Mouse (Mus musculus) MEL (cell line): ENCODE data around the gene Cct8l1. TPM values are rescaled to one million over a fixed set of nuclear protein-coding genes. Genes with fewer than 3 reads are reported as not detected.

Experiments
- DNase-seq: peaks from one replicate; pipeline ENCODE4 v3.0.0; 2011; ENCODE audit warnings: low read depth, low spot score
- H3K27ac ChIP-seq: 2 replicates; pipeline ENCODE4 v1.5.1; 2012; ENCODE audit warnings: low read depth, mild to moderate bottlenecking, control low read depth, low read length, moderate library complexity; ENCODE audit not compliant: control insufficient read depth
- H3K27me3 ChIP-seq, 2 experiments: fragments of 150-350 bp in 1 of 2; sonication (generic) in 1 of 2; 2 replicates each; pipeline ENCODE4 v1.6.1; 2012; ENCODE audit warnings: low read length in 2 of 2, mild to moderate bottlenecking in 2 of 2, improper control_type of control experiment in 1 of 2, moderate library complexity in 1 of 2; ENCODE audit not compliant: insufficient read depth in 2 of 2, control insufficient read depth in 1 of 2
- H3K36me3 ChIP-seq, 2 experiments: 2 replicates each; pipeline ENCODE4 v1.6.1; 2012 to 2014; ENCODE audit warnings: low read length in 2 of 2, improper control_type of control experiment in 1 of 2, inconsistent platforms in 1 of 2, mild to moderate bottlenecking in 1 of 2; ENCODE audit not compliant: insufficient read depth in 2 of 2, control insufficient read depth in 1 of 2
- H3K4me1 ChIP-seq, 2 experiments: fragments of 150-350 bp in 1 of 2; sonication (generic) in 1 of 2; 2 replicates each; pipeline ENCODE4 v1.6.1; 2012; ENCODE audit warnings: low read length in 2 of 2, improper control_type of control experiment in 1 of 2, mild to moderate bottlenecking in 1 of 2; ENCODE audit not compliant: insufficient read depth in 2 of 2, control insufficient read depth in 1 of 2
- H3K4me3 ChIP-seq, 2 experiments: fragments of 150-350 bp in 1 of 2; sonication (generic) in 1 of 2; 2 replicates each; pipeline ENCODE4 v1.5.1; 2012; ENCODE audit warnings: low read depth in 2 of 2, low read length in 2 of 2, mild to moderate bottlenecking in 2 of 2, moderate library complexity in 2 of 2, control low read depth in 1 of 2, improper control_type of control experiment in 1 of 2; ENCODE audit not compliant: control insufficient read depth in 1 of 2, insufficient read depth in 1 of 2
- H3K79me2 ChIP-seq: 2 replicates; pipeline ENCODE4 v1.6.1; 2012; ENCODE audit warnings: mild to moderate bottlenecking, low read length, moderate library complexity; ENCODE audit not compliant: control insufficient read depth, poor library complexity, insufficient read depth
- H3K9ac ChIP-seq: 2 replicates; pipeline ENCODE4 v1.6.1; 2012; ENCODE audit warnings: low read depth, mild to moderate bottlenecking, control low read depth, low read length, moderate library complexity; ENCODE audit not compliant: control insufficient read depth, poor library complexity, severe bottlenecking
- H3K9me3 ChIP-seq: fragments of 150-350 bp; sonication (generic); replicated peaks from 2 replicates; pipeline ENCODE4 v1.6.1; 2012; ENCODE audit warnings: mild to moderate bottlenecking, low read length, improper control_type of control experiment, moderate library complexity; ENCODE audit not compliant: insufficient read depth
- BHLHE40 ChIP-seq: IDR thresholded peaks from 2 replicates; pipeline ENCODE4 v1.6.1; 2012; ENCODE audit warnings: low read depth, mild to moderate bottlenecking, inconsistent platforms, low read length, improper control_type of control experiment, borderline replicate concordance
- CHD1 ChIP-seq: IDR thresholded peaks from 2 replicates; pipeline ENCODE4 v1.6.1; 2012; ENCODE audit warnings: low read depth, mild to moderate bottlenecking, inconsistent platforms, low read length, improper control_type of control experiment
- CTCF ChIP-seq, 3 experiments: IDR thresholded peaks in 2 of 3; conservative IDR thresholded peaks in 1 of 3; 2 replicates each; pipeline ENCODE4 v1.5.1; 2011 to 2012; ENCODE audit warnings: low read length in 3 of 3, low read depth in 2 of 3, mild to moderate bottlenecking in 2 of 3, improper control_type of control experiment in 1 of 3, inconsistent platforms in 1 of 3, mixed read lengths in 1 of 3, moderate library complexity in 1 of 3; ENCODE audit not compliant: control insufficient read depth in 1 of 3, insufficient read depth in 1 of 3, poor library complexity in 1 of 3, severe bottlenecking in 1 of 3
- E2F4 ChIP-seq: IDR thresholded peaks from 2 replicates; pipeline ENCODE4 v1.6.1; 2011; ENCODE audit warnings: low read depth, low read length, improper control_type of control experiment, borderline replicate concordance
- ELF1 ChIP-seq: IDR thresholded peaks from 2 replicates; pipeline ENCODE4 v1.6.1; 2014; ENCODE audit warnings: low read depth, mild to moderate bottlenecking, inconsistent platforms, low read length, improper control_type of control experiment, moderate library complexity
- GATA1 ChIP-seq: IDR thresholded peaks from 2 replicates; pipeline ENCODE4 v1.6.1; 2011; ENCODE audit warnings: low read depth, low read length, improper control_type of control experiment
- JUND ChIP-seq: IDR thresholded peaks from 2 replicates; pipeline ENCODE4 v1.6.1; 2011; ENCODE audit warnings: low read depth, mild to moderate bottlenecking, improper control_type of control experiment, low read length
- KAT2A ChIP-seq: conservative IDR thresholded peaks from 2 replicates; pipeline ENCODE4 v1.6.1; 2012; ENCODE audit warnings: low read depth, low read length, improper control_type of control experiment, inconsistent platforms
- MAFK ChIP-seq: IDR thresholded peaks from 2 replicates; pipeline ENCODE4 v1.6.1; 2011; ENCODE audit warnings: low read depth, mild to moderate bottlenecking, low read length, improper control_type of control experiment, borderline replicate concordance
- MAX ChIP-seq: IDR thresholded peaks from 2 replicates; pipeline ENCODE4 v1.6.1; 2011; ENCODE audit warnings: low read length, improper control_type of control experiment
- MEF2A ChIP-seq: IDR thresholded peaks from 2 replicates; pipeline ENCODE4 v1.6.1; 2014; ENCODE audit warnings: low read depth, mild to moderate bottlenecking, inconsistent platforms, low read length, improper control_type of control experiment; ENCODE audit not compliant: poor library complexity, insufficient replicate concordance, severe bottlenecking; ENCODE audit errors: extremely low read depth
- MYC ChIP-seq: IDR thresholded peaks from 2 replicates; pipeline ENCODE4 v1.6.1; 2011; ENCODE audit warnings: low read depth, mild to moderate bottlenecking, low read length, improper control_type of control experiment, moderate library complexity
- NELFE ChIP-seq: IDR thresholded peaks from 2 replicates; pipeline ENCODE4 v1.6.1; 2011; ENCODE audit warnings: low read depth, low read length, improper control_type of control experiment
- NRF1 ChIP-seq: IDR thresholded peaks from 2 replicates; pipeline ENCODE4 v1.6.1; 2014; ENCODE audit warnings: low read depth, mild to moderate bottlenecking, inconsistent platforms, low read length, improper control_type of control experiment, moderate library complexity; ENCODE audit not compliant: poor library complexity, insufficient read depth, severe bottlenecking
- POLR2A ChIP-seq, 2 experiments: IDR thresholded peaks; 2 replicates each; pipeline ENCODE4 v1.6.1; 2011 to 2012; ENCODE audit warnings: low read length in 2 of 2, mild to moderate bottlenecking in 2 of 2, control low read depth in 1 of 2, improper control_type of control experiment in 1 of 2, low read depth in 1 of 2, moderate library complexity in 1 of 2; ENCODE audit not compliant: control insufficient read depth in 1 of 2, insufficient read depth in 1 of 2, poor library complexity in 1 of 2
- RAD21 ChIP-seq: IDR thresholded peaks from 2 replicates; pipeline ENCODE4 v1.6.1; 2011; ENCODE audit warnings: mild to moderate bottlenecking, low read depth, low read length, improper control_type of control experiment
- RCOR1 ChIP-seq: IDR thresholded peaks from 2 replicates; pipeline ENCODE4 v1.6.1; 2012; ENCODE audit warnings: low read depth, mild to moderate bottlenecking, inconsistent platforms, low read length, improper control_type of control experiment
- SMC3 ChIP-seq: IDR thresholded peaks from 2 replicates; pipeline ENCODE4 v1.6.1; 2011; ENCODE audit warnings: low read depth, low read length, improper control_type of control experiment
- TAL1 ChIP-seq: IDR thresholded peaks from 2 replicates; pipeline ENCODE4 v1.6.1; 2012; ENCODE audit warnings: mild to moderate bottlenecking, inconsistent platforms, low read length, moderate library complexity, mixed read lengths
- TBP ChIP-seq: IDR thresholded peaks from 2 replicates; pipeline ENCODE4 v1.8.0; 2011; ENCODE audit warnings: low read depth, low read length, improper control_type of control experiment
- TCF12 ChIP-seq: IDR thresholded peaks from 2 replicates; pipeline ENCODE4 v1.6.1; 2014; ENCODE audit warnings: low read depth, mild to moderate bottlenecking, inconsistent platforms, low read length, improper control_type of control experiment, moderate library complexity
- UBTF ChIP-seq: IDR thresholded peaks from 2 replicates; pipeline ENCODE4 v1.6.1; 2012; ENCODE audit warnings: low read depth, mild to moderate bottlenecking, inconsistent platforms, low read length, improper control_type of control experiment, moderate library complexity, borderline replicate concordance; ENCODE audit not compliant: insufficient read depth
- USF2 ChIP-seq, 2 experiments: IDR thresholded peaks; 2 replicates each; pipeline ENCODE4 v1.6.1; 2011 to 2012; ENCODE audit warnings: improper control_type of control experiment in 2 of 2, low read length in 2 of 2, borderline replicate concordance in 1 of 2, inconsistent platforms in 1 of 2, low read depth in 1 of 2, mild to moderate bottlenecking in 1 of 2; ENCODE audit not compliant: insufficient read depth in 1 of 2
- polyA plus RNA-seq, 2 experiments: library from polyadenylated mRNA; stranded (reverse) in 1 of 2; unstranded in 1 of 2; fragments of >175 nt in 1 of 2; fragments of >200 nt in 1 of 2; gene quantifications; 2 replicates each; pipeline versions ENCODE4 v1.2.1 to v1.2.4; 2012; ENCODE audit warnings: low replicate concordance in 2 of 2, low read depth in 1 of 2; ENCODE audit not compliant: insufficient read length in 2 of 2, insufficient read depth in 1 of 2, missing spikeins in 1 of 2
- total RNA-seq: library from RNA; depleted of rRNA; stranded (reverse); fragments of 300-350 nt; gene quantifications from 2 replicates; pipeline ENCODE4 v1.2.3, GENCODE M21; 2012

Cct8l1 gene
- total and polyA plus RNA-seq, 3 experiments = not detected

- TF ChIP-seq USF2 (IDR thresholded peaks at IDR 0.05; ENCODE audit: borderline replicate concordance in 1 of 2, insufficient read depth in 1 of 2, low read depth in 1 of 2, low read length in 2 of 2) (no peak), SMC3 (no peak), NRF1 (no peak), NELFE (no peak), CTCF (IDR thresholded peaks at IDR 0.05 in 2 of 3, conservative IDR thresholded peaks at IDR 0.05 in 1 of 3; ENCODE audit: control insufficient read depth in 1 of 3, insufficient read depth in 1 of 3, low read depth in 2 of 3, low read length in 3 of 3, poor library complexity in 1 of 3, severe bottlenecking in 1 of 3) (no peak), UBTF (no peak), MYC (no peak), POLR2A (IDR thresholded peaks at IDR 0.05; ENCODE audit: control insufficient read depth in 1 of 2, insufficient read depth in 1 of 2, low read depth in 1 of 2, low read length in 2 of 2, poor library complexity in 1 of 2) (no peak), MEF2A (no peak), RAD21 (no peak), CHD1 (no peak), ELF1 (no peak), TBP (no peak), TCF12 (no peak), BHLHE40 (no peak)
- no peaks in the 10 kb centered on the region for H3K9me3 ChIP-seq
- no peaks in the 10 kb centered on the region; the same call in 1 of the 2 replicates for H3K79me2 ChIP-seq
- H3K4me3 ChIP-seq = no peak overlapping the region
- H3K27ac ChIP-seq = no peak overlapping the region
- H3K27me3 ChIP-seq = no peaks in the 10 kb centered on the region
- peaks cover 0 to 20% of the 10 kb centered on the region in 2 experiments; a peak in 2 of 4 replicates for H3K36me3 ChIP-seq
- H3K9ac ChIP-seq = no peak overlapping the region
- peaks cover 7 to 18% of the 10 kb centered on the region in 2 experiments for H3K4me1 ChIP-seq
- no peak for DNase-seq
Measured at GRCm38 (mm10) chr5:25535566-25535965, 19.7 kb downstream of the Cct8l1 start.

GRCm38 (mm10) chr5:25536451-25536850, 20.6 kb downstream of the Cct8l1 start:
- Histone ChIP-seq H3K79me2 (no peaks in the 10 kb centered on the region; the same call in 1 of the 2 replicates), H3K9ac (no peak overlapping the region), H3K4me3 (no peak overlapping the region), H3K27me3 (no peaks in the 10 kb centered on the region), H3K27ac (no peak overlapping the region), H3K9me3 (no peaks in the 10 kb centered on the region), H3K4me1 (peaks cover 7 to 17% of the 10 kb centered on the region in 2 experiments), H3K36me3 (peaks cover 0 to 16% of the 10 kb centered on the region in 2 experiments; a peak in 2 of 4 replicates)
- TF ChIP-seq TAL1 = no peak
- no peak for TF ChIP-seq MAFK
- no peak for TF ChIP-seq TCF12
- TF ChIP-seq KAT2A = no peak
- TF ChIP-seq BHLHE40 = no peak
- TF ChIP-seq GATA1 = no peak
- TF ChIP-seq MYC = no peak
- TF ChIP-seq TBP = no peak
- no peak for TF ChIP-seq E2F4
- TF ChIP-seq CHD1 = no peak
- no peak for TF ChIP-seq SMC3
- TF ChIP-seq MAX = no peak
- no peak for TF ChIP-seq MEF2A
- no peak for TF ChIP-seq RCOR1
- TF ChIP-seq JUND = no peak
- DNase-seq = no peak
